Mouse (Mus musculus) gastrocnemius, adult 2 months (tissue): ENCODE data around the gene Nr2c2ap. TPM values are rescaled to one million over a fixed set of nuclear protein-coding genes. Genes with fewer than 3 reads are reported as not detected.

Experiments
- DNase-seq: peaks from one replicate; pipeline ENCODE4 v3.0.0; 2022
- H3K27ac ChIP-seq: fragments of 200-600 bp; 2 replicates; pipeline ENCODE4 v1.8.1; 2022; ENCODE audit warnings: mild to moderate bottlenecking
- H3K4me3 ChIP-seq: fragments of 200-600 bp; 2 replicates; pipeline ENCODE4 v1.8.1; 2022; ENCODE audit warnings: mild to moderate bottlenecking, moderate library complexity
- CTCF ChIP-seq: fragments of 200-600 bp; IDR thresholded peaks from 2 replicates; pipeline ENCODE4 v1.8.1; 2022; ENCODE audit warnings: antibody characterized with exemption, mild to moderate bottlenecking, moderate library complexity
- intact Hi-C: fragments of 180-260 bp; cut with DNase I; formaldehyde crosslinking; loops from one replicate; pipeline ENCODE4 v1.15.1; 2025
- long read RNA-seq, 2 experiments: library from polyadenylated mRNA; stranded (forward); transcript quantifications; one replicate each; pipeline ENCODE4 v2.0.0; 2021
- total RNA-seq, 2 experiments: library from RNA; stranded (reverse); gene quantifications; 2 replicates each; pipeline ENCODE4 v1.2.3; 2021

Gene Nr2c2ap
- 1 to 10 TPM; 4.3 to 6.5 TPM for total RNA-seq
- long read RNA-seq, experiment 1, partial matches to known transcripts, result 6 of 8 reads
- long read RNA-seq, experiment 1, other reads (novel, unspliced or antisense), result 0 of 8 reads
- long read RNA-seq, experiment 2, partial matches to known transcripts, result 0 of 11 reads
- long read RNA-seq, experiment 2, other reads (novel, unspliced or antisense), result 8 of 11 reads

- intact Hi-C loops, result no loop called here
- peak; percentile 19; the same call in 1 of the 2 replicates for TF ChIP-seq CTCF
- Histone ChIP-seq H3K27ac (peak within 1 kb of the TSS; percentile 90), H3K4me3 (peak within 1 kb of the TSS; percentile 88)
- DNase-seq, result peak; percentile 90
These were observed at the start of gene Nr2c2ap for GRCm38 (mm10) chr8:70131166-70131883. Gene Nr2c2ap (plus strand): TSS chr8:70131333.

GRCm38 (mm10) chr8:70081976-70082375 is 49.2 kb upstream of the Nr2c2ap start:
- Histone ChIP-seq H3K4me3 (no peak overlapping the region), H3K27ac (no peak overlapping the region)
- intact Hi-C loops, result no loop called here
- DNase-seq, result no peak
- TF ChIP-seq CTCF, result no peak

GRCm38 (mm10) chr8:70083285-70083684 is 47.8 kb upstream of the Nr2c2ap start, which contains the start of gene Hapln4:
Gene Hapln4 (plus strand): TSS chr8:70083457.
- Histone ChIP-seq H3K27ac (no peak within 1 kb of the TSS), H3K4me3 (peak within 1 kb of the TSS; percentile 67)
- no peak for TF ChIP-seq CTCF
- peak; percentile 72 for DNase-seq
- intact Hi-C loops, result no loop called here

GRCm38 (mm10) chr8:70084191-70085065 is 46.7 kb upstream of the Nr2c2ap start:
- no peak for DNase-seq
- H3K4me3 ChIP-seq, result peak overlapping the region; percentile 67
- intact Hi-C loops, result loop anchor here (5.0 kb wide), 1 partner anchor 83 kb away; no protein-coding TSS in a partner anchor
- no peak overlapping the region for H3K27ac ChIP-seq
- no peak for TF ChIP-seq CTCF

- DNase-seq, result no peak
- TF ChIP-seq CTCF, result no peak
- Histone ChIP-seq H3K4me3 (no peak overlapping the region), H3K27ac (no peak overlapping the region)
- intact Hi-C loops, result loop anchor here (5.0 kb wide), 1 partner anchor 81 kb away; no protein-coding TSS in a partner anchor
These were observed 45.0 kb upstream of the Nr2c2ap start for GRCm38 (mm10) chr8:70086151-70086550.

GRCm38 (mm10) chr8:70087237-70087636 is 43.9 kb upstream of the Nr2c2ap start:
- DNase-seq, result no peak
- Histone ChIP-seq H3K27ac (no peak overlapping the region), H3K4me3 (no peak overlapping the region)
- no peak for TF ChIP-seq CTCF
- intact Hi-C loops, result loop anchor here (5.0 kb wide), 1 partner anchor 80 kb away; no protein-coding TSS in a partner anchor

- DNase-seq, result peak; percentile 53
- Histone ChIP-seq H3K27ac (no peak overlapping the region), H3K4me3 (peak overlapping the region; percentile 37)
- intact Hi-C loops, result loop anchor here (5.0 kb wide), 1 partner anchor 79 kb away; no protein-coding TSS in a partner anchor
- peak; percentile 64 for TF ChIP-seq CTCF
These were observed 43.1 kb upstream of the Nr2c2ap start for GRCm38 (mm10) chr8:70087836-70088650.

GRCm38 (mm10) chr8:70089296-70089960 is 41.7 kb upstream of the Nr2c2ap start:
- intact Hi-C loops, result loop anchor here (5.0 kb wide), 1 partner anchor 78 kb away; no protein-coding TSS in a partner anchor
- TF ChIP-seq CTCF, result no peak

GRCm38 (mm10) chr8:70092786-70093185 is 38.3 kb upstream of the Nr2c2ap start:
- TF ChIP-seq CTCF, result no peak
- H3K27ac ChIP-seq, result no peak overlapping the region
- H3K4me3 ChIP-seq, result no peak overlapping the region
- intact Hi-C loops, result no loop called here
- no peak for DNase-seq

More at GRCm38 (mm10) chr8:70089296-70089960, 41.7 kb upstream of the Nr2c2ap start:
- no peak overlapping the region for H3K27ac ChIP-seq
- no peak overlapping the region for H3K4me3 ChIP-seq
- no peak for DNase-seq

GRCm38 (mm10) chr8:70099276-70099675 is 31.9 kb upstream of the Nr2c2ap start:
- no peak for DNase-seq
- H3K4me3 ChIP-seq, result no peak overlapping the region
- H3K27ac ChIP-seq, result no peak overlapping the region
- intact Hi-C loops, result no loop called here
- TF ChIP-seq CTCF, result no peak

- DNase-seq, result no peak
- no peak for TF ChIP-seq CTCF
- H3K27ac ChIP-seq, result no peak overlapping the region
- intact Hi-C loops, result no loop called here
- no peak overlapping the region for H3K4me3 ChIP-seq
These were observed 30.9 kb upstream of the Nr2c2ap start for GRCm38 (mm10) chr8:70100241-70100640.
